Comparison of ENCODE assay signal across 26 mouse cellular contexts in genomic region chr7:95687733-95688132, GRCm38 (mm10).
A peak's percentile ranks its signal among the peaks of the same experiment; 100 is the strongest.
DNase-seq lines count a peak whose midpoint lies in the region; ATAC-seq lines count a peak whose summit lies in the region.
"Had no signal": no experiment of that assay in that cellular context is flagged by ENCODE, and none has a peak within 500 bp of the region (broad histone marks: within the 10 kb centered on the region; RNA-seq: fewer than 3 reads in every experiment).

No protein-coding gene starts in this region.

- peak overlapping the region; percentile 69; the same call in 1 of the 2 replicates for H3K27ac ChIP-seq in embryonic facial prominence, embryonic 10.5 days (replicated peaks)
- H3K27ac ChIP-seq in hindbrain, embryonic 12.5 days, result no peak overlapping the region
- no peak overlapping the region for H3K27ac ChIP-seq in neural tube, embryonic 12.5 days
- H3K27ac ChIP-seq: embryonic facial prominence, embryonic 12.5 days; layer of hippocampus, adult 2 months; limb, embryonic 15.5 days; liver, embryonic 15.5 days; macrophage had no signal

- intact Hi-C loops in gastrocnemius, postnatal 14 days (cut with DNase I; ENCODE audit: low total_unique reads), result no loop called here

- 40% methylated on average over 3 of the region's 3 CpGs for WGBS in embryonic facial prominence, embryonic 10.5 days
- 28% methylated on average over 3 of the region's 3 CpGs for whole genome bisulfite sequencing in hindbrain, embryonic 12.5 days
- WGBS in neural tube, embryonic 12.5 days, result 39% methylated on average over 3 of the region's 3 CpGs

- peaks cover 30% of the 10 kb centered on the region for H3K4me1 ChIP-seq in embryonic facial prominence, embryonic 10.5 days
- H3K4me1 ChIP-seq in hindbrain, embryonic 12.5 days, result peaks cover 16% of the 10 kb centered on the region
- H3K4me1 ChIP-seq in neural tube, embryonic 12.5 days, result peaks cover 7% of the 10 kb centered on the region; the same call in 1 of the 2 replicates
- H3K4me1 ChIP-seq: heart, embryonic 12.5 days; liver, embryonic 15.5 days had no signal

- no peaks in the 10 kb centered on the region for H3K36me3 ChIP-seq in embryonic facial prominence, embryonic 10.5 days (replicated peaks)
- H3K36me3 ChIP-seq in hindbrain, embryonic 12.5 days, result no peaks in the 10 kb centered on the region
- H3K36me3 ChIP-seq in neural tube, embryonic 12.5 days, result no peaks in the 10 kb centered on the region
- H3K36me3 ChIP-seq: embryonic facial prominence, embryonic 12.5 days; G1E; heart, embryonic 12.5 days; limb, embryonic 15.5 days; liver, embryonic 15.5 days had no signal

- H3K27me3 ChIP-seq in embryonic facial prominence, embryonic 10.5 days (replicated peaks; ENCODE audit: low read depth, poor library complexity, severe bottlenecking), result peaks cover 13% of the 10 kb centered on the region
- H3K27me3 ChIP-seq in hindbrain, embryonic 12.5 days, result 0 out of 2 replicates have a peak, but pooled peaks cover 6% of the 10 kb centered on the region
- no peaks in the 10 kb centered on the region; the same call in 1 of the 2 replicates for H3K27me3 ChIP-seq in neural tube, embryonic 12.5 days (replicated peaks)
- H3K27me3 ChIP-seq: embryonic facial prominence, embryonic 12.5 days; liver, embryonic 15.5 days had no signal

- no peak overlapping the region for H3K9ac ChIP-seq in hindbrain, embryonic 12.5 days
- no peak overlapping the region for H3K9ac ChIP-seq in neural tube, embryonic 12.5 days
- H3K9ac ChIP-seq: embryonic facial prominence, embryonic 12.5 days; heart, embryonic 12.5 days; limb, embryonic 15.5 days; liver, embryonic 15.5 days had no signal

- H3K4me3 ChIP-seq in embryonic facial prominence, embryonic 10.5 days, result no peak overlapping the region
- H3K4me3 ChIP-seq in hindbrain, embryonic 12.5 days, result no peak overlapping the region
- H3K4me3 ChIP-seq in neural tube, embryonic 12.5 days, result no peak overlapping the region
- H3K4me3 ChIP-seq: erythroblast, embryonic 14.5 days; heart, embryonic 12.5 days; limb, embryonic 15.5 days; liver, embryonic 15.5 days had no signal

- no peaks in the 10 kb centered on the region for H3K9me3 ChIP-seq in embryonic facial prominence, embryonic 10.5 days
- no peaks in the 10 kb centered on the region for H3K9me3 ChIP-seq in hindbrain, embryonic 12.5 days (replicated peaks)
- H3K9me3 ChIP-seq in neural tube, embryonic 12.5 days, result no peaks in the 10 kb centered on the region
- H3K9me3 ChIP-seq: embryonic facial prominence, embryonic 12.5 days; heart, embryonic 12.5 days; limb, embryonic 15.5 days; liver, embryonic 15.5 days had no signal

- no peak for DNase-seq in frontal cortex, postnatal 14 days (ENCODE audit: low spot score in 2 of 2)
- DNase-seq in embryonic facial prominence, embryonic 10.5 days (ENCODE audit: low spot score), result no peak
- no peak for DNase-seq in embryo, embryonic 10.5 days (ENCODE audit: low spot score)
- DNase-seq in cerebellum, postnatal 14 days, result no peak
- DNase-seq in gastrocnemius, postnatal 14 days, result no peak
- DNase-seq: adrenal gland, postnatal 36 days; cerebellum, adult 8-10 months; heart, postnatal 14 days; kidney, adult 2 months; kidney, postnatal 10 days; right cerebral cortex, postnatal 14 days; spleen, adult 18-20 months; thymus, adult 2 months had no signal

- H3K4me2 ChIP-seq in hindbrain, embryonic 12.5 days (replicated peaks), result peak overlapping the region; percentile 53; the same call in 1 of the 2 replicates
- H3K4me2 ChIP-seq in neural tube, embryonic 12.5 days (replicated peaks), result peak overlapping the region; percentile 59
- H3K4me2 ChIP-seq: limb, embryonic 15.5 days; liver, embryonic 15.5 days had no signal

- peak; percentile 89 for ATAC-seq in frontal cortex, adult (ENCODE audit: low TSS enrichment)
- ATAC-seq in hindbrain, embryonic 12.5 days (ENCODE audit: low FRiP score), result no peak
- 0 out of 2 replicates have a peak, but pooled peaks have one; percentile 17 for ATAC-seq in neural tube, embryonic 12.5 days (ENCODE audit: low FRiP score, low read depth)
- ATAC-seq: activated CD4-positive, CD25-positive, alpha-beta regulatory T cell, adult 4 months; inflammation-experienced regulatory T-cells, adult 6 months had no signal
